Mouse (Mus musculus) testis, adult 2 months (tissue): Measurements from ENCODE around the gene Specc1.

Experiments used
- CTCF ChIP-seq: fragments of 200-500 bp; IDR thresholded peaks from 2 replicates; pipeline ENCODE4 v1.5.1; 2012; ENCODE audit warnings: low read depth, mild to moderate bottlenecking, inconsistent platforms, low read length, moderate library complexity; ENCODE audit not compliant: control insufficient read depth, insufficient read depth, insufficient replicate concordance
- POLR2A ChIP-seq: fragments of 200-500 bp; IDR thresholded peaks from 2 replicates; pipeline ENCODE4 v1.6.1; 2012; ENCODE audit warnings: low read depth, mild to moderate bottlenecking, inconsistent platforms, low read length, moderate library complexity; ENCODE audit not compliant: control insufficient read depth

DNA sequence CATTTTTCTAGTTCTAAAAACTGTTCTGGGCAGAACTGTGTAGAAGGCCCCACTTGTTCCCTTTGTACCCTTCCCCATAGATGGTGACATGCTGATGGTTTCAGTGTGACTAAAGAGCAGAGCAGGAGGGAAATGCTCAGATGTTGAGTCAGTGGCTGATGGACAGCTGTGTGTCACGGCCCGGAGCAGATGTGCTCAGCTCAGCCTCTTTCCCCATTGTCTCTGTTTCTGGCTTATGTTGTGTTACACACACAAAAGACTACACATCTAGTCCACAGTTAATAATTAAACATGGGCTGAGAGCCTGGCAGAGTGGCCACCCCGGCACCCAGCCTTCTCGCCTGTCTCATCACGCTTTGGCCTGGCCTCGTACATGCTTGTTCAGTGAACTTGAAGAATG, 261.2 kb downstream of the Specc1 start:
- TF ChIP-seq POLR2A (no peak), CTCF (no peak)
